Mouse (Mus musculus) testis, adult 2 months (tissue): Measurements from ENCODE around the gene Gm7029.

Source experiments
- CTCF ChIP-seq: fragments of 200-500 bp; IDR thresholded peaks from 2 replicates; pipeline ENCODE4 v1.5.1; 2012; ENCODE audit warnings: low read depth, mild to moderate bottlenecking, inconsistent platforms, low read length, moderate library complexity; ENCODE audit not compliant: control insufficient read depth, insufficient read depth, insufficient replicate concordance
- POLR2A ChIP-seq: fragments of 200-500 bp; IDR thresholded peaks from 2 replicates; pipeline ENCODE4 v1.6.1; 2012; ENCODE audit warnings: low read depth, mild to moderate bottlenecking, inconsistent platforms, low read length, moderate library complexity; ENCODE audit not compliant: control insufficient read depth

DNA sequence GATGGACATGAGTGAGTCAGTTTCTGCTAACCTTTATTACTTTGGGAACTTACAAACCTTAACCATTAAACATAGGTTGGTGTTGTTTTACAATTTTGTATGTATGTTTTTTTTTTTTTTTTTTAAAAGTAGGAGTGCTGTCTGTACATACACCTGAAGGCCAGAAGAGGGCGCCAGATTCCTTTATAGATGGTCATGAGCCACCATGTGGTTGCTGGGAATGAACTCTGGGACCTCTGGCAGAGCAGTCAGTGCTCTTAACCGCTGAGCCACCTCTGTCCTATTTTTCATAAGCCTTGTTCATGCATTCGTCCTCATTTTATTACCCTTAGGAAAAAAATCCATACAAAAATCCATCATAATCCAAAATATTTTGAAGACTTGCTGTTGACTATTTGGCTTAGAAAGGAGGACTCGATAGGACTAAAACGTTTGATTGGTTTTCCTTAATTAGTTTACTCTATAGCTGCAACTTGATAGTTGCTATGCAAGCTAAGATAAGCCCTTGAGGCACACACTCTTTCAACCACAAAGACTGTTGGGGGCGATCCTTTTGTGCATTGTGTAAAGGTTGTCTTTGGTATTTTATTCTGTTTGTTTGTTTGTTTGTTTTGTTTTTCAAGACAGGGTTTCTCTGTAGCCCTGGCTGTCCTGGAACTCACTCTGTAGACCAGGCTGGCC lies 23.6 kb downstream of the Gm7029 start:
- TF ChIP-seq CTCF (peak; percentile 25; the same call in 1 of the 2 replicates), POLR2A (no peak)
